Mouse (Mus musculus): ENCODE results near the gene Gmpr2. TPM values are rescaled to one million over a fixed set of nuclear protein-coding genes. Genes with fewer than 3 reads are reported as not detected.

Gmpr2 gene
- polyA plus RNA-seq (2015; fragmentation: Nextera tagmentation; extraction: Ambion mirVana): 53.5 and 54.6 TPM in 2 replicates

GRCm38 (mm10) chr14:55671833-55672740, at the start of gene Gmpr2, which contains the start of gene Nedd8:
Gmpr2 (plus strand) TSS chr14:55671941.
Nedd8 (minus strand) TSS chr14:55672124.
- Histone ChIP-seq H3K36me3 (peaks cover 19% of the 10 kb centered on the region), H3K4me1 (0 out of 2 replicates have a peak, but pooled peaks cover 4% of the 10 kb centered on the region), H3K27ac (peak within 1 kb of the TSS; percentile 89), H3K9me3 (no peaks in the 10 kb centered on the region), H3K4me3 (replicated peaks) (peak within 1 kb of the TSS; percentile 73), H3K4me2 (peak within 1 kb of the TSS; percentile 64), H3K27me3 (replicated peaks) (no peaks in the 10 kb centered on the region), H3K9ac (peak within 1 kb of the TSS; percentile 73)
- WGBS: 1% methylated on average over 38 of the region's 38 CpGs
- peak; percentile 96 for ATAC-seq (ENCODE audit: insufficient read depth, low FRiP score, low read depth)

- Histone ChIP-seq H3K9me3 (no peaks in the 10 kb centered on the region), H3K4me2 (no peak overlapping the region), H3K27me3 (replicated peaks) (no peaks in the 10 kb centered on the region), H3K9ac (no peak overlapping the region), H3K27ac (no peak overlapping the region), H3K4me1 (no peaks in the 10 kb centered on the region), H3K4me3 (replicated peaks) (no peak overlapping the region), H3K36me3 (peaks cover 71% of the 10 kb centered on the region)
- WGBS: 84% methylated on average over 27 of the region's 27 CpGs
- no peak for ATAC-seq (ENCODE audit: insufficient read depth, low FRiP score, low read depth)
These were observed 43.5 kb upstream of the Gmpr2 start for GRCm38 (mm10) chr14:55628077-55628827.

DNA sequence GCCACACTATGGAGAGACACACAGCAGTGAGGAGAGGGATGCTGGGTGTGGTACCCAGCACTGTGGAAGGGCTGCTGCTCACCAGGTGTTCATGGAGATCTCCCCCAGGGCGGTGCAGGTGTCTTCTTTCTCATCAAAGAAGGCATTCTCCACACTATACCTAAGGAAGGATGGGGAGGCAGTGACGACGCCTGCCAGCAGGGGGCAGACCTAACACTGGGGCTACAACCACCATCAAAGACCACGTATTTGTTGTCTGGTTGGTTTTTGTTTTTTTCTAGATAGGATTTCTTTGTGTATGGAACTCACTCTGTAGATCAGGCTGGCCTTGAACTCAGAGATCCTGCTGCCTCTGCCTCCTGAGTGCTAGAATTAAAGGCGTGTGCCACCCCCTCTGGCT, 42.4 kb upstream of the Gmpr2 start:
- ATAC-seq (ENCODE audit: insufficient read depth, low FRiP score, low read depth): no peak
- H3K4me2 ChIP-seq: no peak overlapping the region
- H3K36me3 ChIP-seq: peaks cover 80% of the 10 kb centered on the region
- H3K9ac ChIP-seq: no peak overlapping the region
- H3K9me3 ChIP-seq: no peaks in the 10 kb centered on the region
- no peak overlapping the region for H3K27ac ChIP-seq
- no peak overlapping the region for H3K4me3 ChIP-seq (replicated peaks)
- 61% methylated on average over 5 of the region's 5 CpGs for WGBS
- H3K4me1 ChIP-seq: peaks cover 4% of the 10 kb centered on the region; the same call in 1 of the 2 replicates
- H3K27me3 ChIP-seq (replicated peaks): no peaks in the 10 kb centered on the region

DNA sequence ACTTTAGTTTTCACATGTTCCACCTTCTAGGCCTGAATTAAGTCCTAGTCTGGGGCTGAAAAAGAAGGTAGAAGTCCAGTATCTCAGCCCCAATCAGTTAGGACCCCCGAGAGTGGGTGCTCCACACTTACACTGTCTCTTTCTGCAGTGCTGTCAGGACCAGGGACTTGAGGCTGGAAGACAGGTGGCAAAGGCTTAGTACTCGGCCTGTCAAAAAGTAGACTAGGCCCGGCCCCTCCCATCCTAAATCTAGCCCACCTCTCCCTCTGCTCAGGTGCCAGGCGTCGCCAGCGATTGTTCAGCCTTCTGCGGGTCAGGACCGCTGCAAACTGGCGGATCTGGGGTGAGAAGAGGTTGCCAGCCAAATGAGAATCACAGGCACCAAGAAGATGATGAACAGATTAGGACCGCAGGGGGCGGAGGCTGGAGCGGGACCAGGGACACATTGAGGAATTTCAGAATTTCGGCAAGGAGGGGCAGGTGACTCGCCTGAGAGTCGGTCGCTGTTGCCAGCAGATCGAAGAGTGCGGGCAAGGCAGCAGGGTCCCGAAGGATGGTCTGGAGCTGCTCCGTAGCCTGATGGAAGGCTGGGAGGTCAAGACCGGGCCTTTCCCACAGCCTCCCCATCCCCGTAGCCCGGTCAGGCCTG, 36.7 kb upstream of the Gmpr2 start:
- ATAC-seq (ENCODE audit: insufficient read depth, low FRiP score, low read depth): peak; percentile 20; the same call in 1 of the 2 replicates
- Histone ChIP-seq H3K9me3 (no peaks in the 10 kb centered on the region), H3K36me3 (peaks cover 58% of the 10 kb centered on the region), H3K4me2 (peak overlapping the region; percentile 83), H3K9ac (peak overlapping the region; percentile 49), H3K27me3 (replicated peaks) (no peaks in the 10 kb centered on the region), H3K4me3 (replicated peaks) (peak overlapping the region; percentile 74), H3K4me1 (peaks cover 9% of the 10 kb centered on the region; the same call in 1 of the 2 replicates), H3K27ac (peak overlapping the region; percentile 67)
- 3% methylated on average over 23 of the region's 23 CpGs for WGBS

- peak; percentile 85 for ATAC-seq (ENCODE audit: insufficient read depth, low FRiP score, low read depth)
- Histone ChIP-seq H3K4me1 (peaks cover 9% of the 10 kb centered on the region; the same call in 1 of the 2 replicates), H3K4me2 (peak within 1 kb of the TSS; percentile 83), H3K9ac (peak within 1 kb of the TSS; percentile 49), H3K27ac (peak within 1 kb of the TSS; percentile 67), H3K36me3 (peaks cover 57% of the 10 kb centered on the region), H3K9me3 (no peaks in the 10 kb centered on the region), H3K4me3 (replicated peaks) (peak within 1 kb of the TSS; percentile 74), H3K27me3 (replicated peaks) (no peaks in the 10 kb centered on the region)
- WGBS: 1% methylated on average over 33 of the region's 33 CpGs
These were observed 36.2 kb upstream of the Gmpr2 start, which contains the start of gene Ipo4 for GRCm38 (mm10) chr14:55635523-55636007. Ipo4 (minus strand) TSS chr14:55635957.

GRCm38 (mm10) chr14:55637795-55638194, 33.9 kb upstream of the Gmpr2 start, which contains the start of gene Gm49378:
Gm49378 (minus strand) TSS chr14:55637895.
- peaks cover 46% of the 10 kb centered on the region for H3K36me3 ChIP-seq

DNA sequence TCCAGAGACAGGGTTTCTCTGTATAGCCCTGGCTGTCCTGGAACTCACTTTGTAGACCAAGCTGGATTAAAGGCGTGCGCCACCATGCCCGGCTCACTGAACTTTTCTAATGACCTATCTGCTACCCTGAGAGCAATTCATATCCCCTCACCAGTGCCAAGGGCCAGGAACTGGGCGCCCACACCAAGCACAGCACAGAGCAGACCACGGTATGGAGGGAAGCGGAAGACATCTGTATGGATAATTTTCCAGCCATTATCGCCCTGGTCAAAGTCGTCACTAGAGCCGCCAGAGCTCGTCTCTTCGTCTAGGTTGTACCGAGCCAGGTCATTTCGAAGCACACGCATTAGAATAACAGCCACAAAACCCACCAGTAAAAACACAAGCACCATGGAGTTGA, 30.9 kb upstream of the Gmpr2 start:
- no peak overlapping the region for H3K4me2 ChIP-seq
- H3K27me3 ChIP-seq (replicated peaks): no peaks in the 10 kb centered on the region
- H3K9me3 ChIP-seq: no peaks in the 10 kb centered on the region
- peaks cover 31% of the 10 kb centered on the region; the same call in 1 of the 2 replicates for H3K36me3 ChIP-seq
- H3K4me3 ChIP-seq (replicated peaks): no peak overlapping the region
- no peak overlapping the region for H3K9ac ChIP-seq
- H3K27ac ChIP-seq: no peak overlapping the region
- peaks cover 20% of the 10 kb centered on the region for H3K4me1 ChIP-seq
- no peak for ATAC-seq (ENCODE audit: insufficient read depth, low FRiP score, low read depth)
- WGBS: 96% methylated on average over 14 of the region's 14 CpGs

More at GRCm38 (mm10) chr14:55637795-55638194, 33.9 kb upstream of the Gmpr2 start, which contains the start of gene Gm49378:
- no peak within 1 kb of the TSS for H3K9ac ChIP-seq
- no peak within 1 kb of the TSS for H3K4me3 ChIP-seq (replicated peaks)
- ATAC-seq (ENCODE audit: insufficient read depth, low FRiP score, low read depth): no peak
- no peaks in the 10 kb centered on the region for H3K27me3 ChIP-seq (replicated peaks)
- peaks cover 18% of the 10 kb centered on the region; the same call in 1 of the 2 replicates for H3K4me1 ChIP-seq
- H3K4me2 ChIP-seq: no peak within 1 kb of the TSS
- WGBS: 92% methylated on average over 9 of the region's 9 CpGs
- H3K27ac ChIP-seq: no peak within 1 kb of the TSS
- H3K9me3 ChIP-seq: no peaks in the 10 kb centered on the region

DNA sequence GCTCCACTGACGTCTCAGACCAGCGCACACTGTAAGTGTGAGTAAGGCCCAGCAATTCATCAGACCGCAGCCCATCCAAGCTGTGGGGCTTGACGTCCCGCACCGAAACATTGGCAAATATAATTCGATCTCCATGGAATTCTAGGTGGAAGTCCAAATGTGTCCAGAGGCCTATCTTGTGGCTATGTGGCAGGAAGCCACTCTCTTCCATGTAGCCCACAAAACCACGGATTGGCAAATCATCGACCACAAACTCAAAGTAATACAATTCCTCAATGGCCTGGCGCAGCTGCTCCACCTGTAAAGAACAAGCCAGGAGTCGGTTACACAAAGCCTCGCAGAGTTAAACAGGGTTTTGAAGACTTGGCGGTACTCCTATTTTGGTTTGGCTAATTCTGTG, 30.4 kb upstream of the Gmpr2 start:
- Histone ChIP-seq H3K27me3 (replicated peaks) (no peaks in the 10 kb centered on the region), H3K4me2 (no peak overlapping the region), H3K9me3 (no peaks in the 10 kb centered on the region), H3K27ac (no peak overlapping the region), H3K4me1 (peaks cover 20% of the 10 kb centered on the region), H3K9ac (no peak overlapping the region), H3K4me3 (replicated peaks) (no peak overlapping the region), H3K36me3 (peaks cover 31% of the 10 kb centered on the region; the same call in 1 of the 2 replicates)
- 92% methylated on average over 13 of the region's 13 CpGs for WGBS
- ATAC-seq (ENCODE audit: insufficient read depth, low FRiP score, low read depth): no peak

DNA sequence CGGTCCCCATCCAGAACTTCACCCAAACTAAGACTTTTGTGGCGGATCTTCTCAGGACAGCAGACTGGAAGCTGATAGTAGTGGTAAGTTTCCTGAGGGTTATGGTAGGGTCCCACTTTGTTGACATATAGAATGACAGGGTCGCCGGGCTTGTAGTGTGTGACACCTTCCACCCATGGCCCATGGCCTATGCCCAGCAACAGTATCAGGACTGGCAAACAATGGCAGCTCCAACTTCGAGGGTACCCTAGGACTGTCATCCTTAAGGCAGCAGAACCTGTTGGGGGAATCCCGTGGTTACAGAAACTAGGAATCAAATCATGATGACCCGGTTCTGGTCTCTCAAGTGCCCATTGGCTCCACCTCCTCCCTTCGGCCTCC, 29.1 kb upstream of the Gmpr2 start:
- peak overlapping the region; percentile 74 for H3K4me2 ChIP-seq
- H3K9ac ChIP-seq: peak overlapping the region; percentile 99
- no peaks in the 10 kb centered on the region for H3K27me3 ChIP-seq (replicated peaks)
- no peaks in the 10 kb centered on the region for H3K9me3 ChIP-seq
- H3K36me3 ChIP-seq: peaks cover 29% of the 10 kb centered on the region; the same call in 1 of the 2 replicates
- H3K27ac ChIP-seq: peak overlapping the region; percentile 96
- peaks cover 20% of the 10 kb centered on the region for H3K4me1 ChIP-seq
- H3K4me3 ChIP-seq (replicated peaks): peak overlapping the region; percentile 96
- 19% methylated on average over 8 of the region's 8 CpGs for WGBS
- ATAC-seq (ENCODE audit: insufficient read depth, low FRiP score, low read depth): peak; percentile 7; the same call in 1 of the 2 replicates

- Histone ChIP-seq H3K9me3 (no peaks in the 10 kb centered on the region), H3K27ac (peak within 1 kb of the TSS; percentile 96), H3K27me3 (replicated peaks) (no peaks in the 10 kb centered on the region), H3K36me3 (peaks cover 24% of the 10 kb centered on the region; the same call in 1 of the 2 replicates), H3K4me1 (peaks cover 20% of the 10 kb centered on the region), H3K4me2 (peak within 1 kb of the TSS; percentile 74), H3K9ac (peak within 1 kb of the TSS; percentile 99), H3K4me3 (replicated peaks) (peak within 1 kb of the TSS; percentile 96)
- peak; percentile 82 for ATAC-seq (ENCODE audit: insufficient read depth, low FRiP score, low read depth)
- WGBS: under 1% methylated on average over 89 of the region's 89 CpGs
These were observed 28.5 kb upstream of the Gmpr2 start, which contains the start of gene Tm9sf1 for GRCm38 (mm10) chr14:55643060-55643907. Tm9sf1 (minus strand) TSS chr14:55643806.

All from stomach, embryonic 15.5 days (tissue).